Mouse (Mus musculus) frontal cortex, postnatal 14 days (tissue): ENCODE results near the gene Tead3.
A peak's percentile ranks its signal among the peaks of the same experiment; 100 is the strongest.

Source experiments
- DNase-seq, 2 experiments: peaks; one replicate each; pipeline ENCODE4 v3.0.0; 2022; ENCODE audit warnings: low spot score in 2 of 2

The Tead3 gene

DNA sequence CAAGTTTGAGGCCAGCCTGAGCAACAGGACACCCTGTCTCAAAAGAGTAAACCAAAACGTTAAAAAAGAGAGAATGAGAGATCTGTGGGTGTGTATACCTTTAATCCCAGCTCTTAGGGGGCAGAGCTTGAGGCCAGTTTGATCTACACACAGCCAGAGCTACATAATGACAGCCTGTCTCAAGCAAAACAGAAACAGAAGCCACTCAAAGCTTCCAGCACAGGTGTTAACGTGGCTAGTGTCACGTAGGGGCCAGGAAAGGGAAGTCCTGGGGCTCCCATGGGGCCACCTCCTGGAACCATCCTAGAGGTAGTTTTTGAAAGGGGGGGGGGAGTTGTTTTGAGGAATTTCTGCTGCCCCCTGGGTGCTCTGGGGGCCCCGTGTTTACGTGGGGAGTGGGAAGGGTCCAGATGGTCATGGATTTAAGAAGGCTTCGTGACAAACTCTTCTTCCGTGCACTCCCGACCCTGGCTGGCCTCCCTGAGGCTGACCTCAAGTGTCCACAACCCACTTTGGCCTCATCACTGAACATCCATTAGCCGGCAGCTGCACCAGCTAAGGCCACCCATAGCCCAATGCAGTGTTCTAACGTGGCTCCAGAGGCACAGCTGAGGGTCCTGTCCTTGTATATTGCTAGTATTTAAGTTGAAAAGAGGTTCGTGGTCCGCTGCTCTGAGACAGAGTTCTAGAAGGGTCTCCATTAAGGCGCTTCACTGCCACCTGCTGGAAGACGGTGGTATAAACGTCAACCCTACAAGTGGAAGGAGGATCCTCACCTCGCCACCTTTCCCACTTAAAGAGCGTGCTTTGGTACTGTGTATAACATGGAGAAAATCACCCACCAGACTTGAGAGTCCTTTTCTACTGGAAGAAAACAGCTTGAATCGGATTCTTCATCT lies 42.1 kb downstream of the Tead3 start:
- peak in 1 of 2 experiments; percentile 87 for DNase-seq

DNA sequence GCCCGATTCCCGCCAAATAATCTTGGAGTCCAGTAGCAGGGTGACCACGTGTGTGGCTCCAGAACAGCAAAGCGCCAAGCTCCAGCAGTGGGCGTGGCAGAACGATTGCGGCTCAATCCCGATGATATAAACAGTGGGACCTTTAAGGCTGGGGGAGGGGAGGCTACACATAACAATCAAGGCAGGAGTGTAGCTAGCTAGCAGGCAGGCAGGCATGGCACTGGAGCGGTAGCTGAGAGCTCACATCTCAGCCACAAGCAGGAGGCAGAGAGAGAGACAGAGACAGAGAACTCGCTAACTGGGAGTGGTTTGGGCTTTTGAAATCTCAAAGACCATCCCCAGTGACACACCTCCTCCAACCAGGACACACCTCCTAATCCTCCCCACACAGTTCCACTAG lies 45.4 kb downstream of the Tead3 start:
- no peak for DNase-seq

DNA sequence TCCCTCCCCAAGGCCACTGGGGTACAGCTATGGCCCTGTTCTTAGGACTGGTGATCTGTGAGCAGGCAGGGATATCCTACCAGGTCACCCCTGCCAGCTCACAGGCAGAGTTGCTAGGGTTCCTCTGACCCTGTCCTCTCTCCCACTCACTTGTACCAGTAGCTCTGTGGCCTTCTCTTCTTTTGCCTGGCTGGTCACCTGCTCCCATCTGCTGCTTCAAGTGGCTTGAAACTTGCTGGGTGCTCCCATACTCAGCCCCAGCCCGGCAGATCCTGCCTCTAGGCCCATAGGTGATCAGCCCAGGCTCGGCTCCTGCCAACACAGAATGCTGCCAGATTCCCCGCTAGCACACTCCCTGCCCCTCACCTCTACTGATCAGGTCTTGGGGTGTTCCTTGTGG lies 49.8 kb downstream of the Tead3 start:
- no peak for DNase-seq

DNA sequence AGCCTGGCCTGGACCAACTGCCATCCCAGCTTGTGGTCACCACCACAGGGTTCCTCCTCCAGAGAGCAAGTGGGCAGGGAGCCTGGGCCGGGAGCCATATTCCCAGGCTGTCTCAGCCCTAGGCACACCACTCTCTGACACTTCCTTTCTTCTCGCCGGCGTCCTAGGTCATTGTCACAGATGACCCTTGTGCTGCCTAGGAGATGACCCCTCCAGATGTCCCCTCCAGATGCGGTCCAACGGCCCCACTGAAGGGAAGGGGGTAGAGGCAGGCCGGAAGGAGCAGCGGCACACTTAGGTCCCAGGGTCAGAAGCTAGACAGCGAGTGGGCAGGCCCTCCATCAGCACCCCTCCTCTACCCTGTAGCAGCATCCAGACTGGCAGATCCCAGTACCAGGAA lies 50.3 kb downstream of the Tead3 start:
- DNase-seq = no peak

DNA sequence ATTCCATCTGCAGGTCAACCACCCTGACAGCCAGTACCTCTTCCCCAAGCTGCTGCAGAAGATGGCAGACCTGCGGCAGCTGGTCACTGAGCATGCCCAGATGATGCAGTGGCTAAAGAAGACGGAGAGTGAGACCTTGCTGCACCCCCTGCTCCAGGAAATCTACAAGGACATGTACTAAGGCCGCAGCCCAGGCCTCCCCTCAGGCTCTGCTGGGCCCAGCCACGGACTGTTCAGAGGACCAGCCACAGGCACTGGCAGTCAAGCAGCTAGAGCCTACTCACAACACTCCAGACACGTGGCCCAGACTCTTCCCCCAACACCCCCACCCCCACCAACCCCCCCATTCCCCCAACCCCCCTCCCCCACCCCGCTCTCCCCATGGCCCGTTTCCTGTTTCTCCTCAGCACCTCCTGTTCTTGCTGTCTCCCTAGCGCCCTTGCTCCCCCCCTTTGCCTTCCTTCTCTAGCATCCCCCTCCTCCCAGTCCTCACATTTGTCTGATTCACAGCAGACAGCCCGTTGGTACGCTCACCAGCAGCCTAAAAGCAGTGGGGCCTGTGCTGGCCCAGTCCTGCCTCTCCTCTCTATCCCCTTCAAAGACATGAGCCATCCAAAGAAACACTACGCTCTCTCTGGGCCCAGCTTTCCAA lies 50.8 kb downstream of the Tead3 start:
- no peak for DNase-seq

DNA sequence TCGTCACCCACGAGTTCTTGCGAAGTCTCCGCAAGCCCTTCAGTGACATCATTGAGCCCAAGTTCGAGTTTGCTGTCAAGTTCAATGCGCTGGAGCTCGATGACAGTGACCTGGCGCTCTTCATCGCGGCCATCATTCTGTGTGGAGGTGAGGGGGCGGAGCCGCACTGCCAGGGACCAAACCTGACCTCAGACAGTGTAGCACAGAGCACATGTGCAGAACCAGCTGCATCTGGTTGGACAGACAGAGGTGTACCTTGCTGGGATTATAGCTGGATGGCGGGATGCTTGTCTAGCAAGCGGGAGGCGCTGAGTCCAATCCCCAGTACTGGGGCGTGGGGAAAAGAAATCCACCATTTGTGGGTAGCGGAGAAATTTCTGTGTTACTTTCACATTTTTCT lies 51.7 kb downstream of the Tead3 start:
- no peak for DNase-seq

DNA sequence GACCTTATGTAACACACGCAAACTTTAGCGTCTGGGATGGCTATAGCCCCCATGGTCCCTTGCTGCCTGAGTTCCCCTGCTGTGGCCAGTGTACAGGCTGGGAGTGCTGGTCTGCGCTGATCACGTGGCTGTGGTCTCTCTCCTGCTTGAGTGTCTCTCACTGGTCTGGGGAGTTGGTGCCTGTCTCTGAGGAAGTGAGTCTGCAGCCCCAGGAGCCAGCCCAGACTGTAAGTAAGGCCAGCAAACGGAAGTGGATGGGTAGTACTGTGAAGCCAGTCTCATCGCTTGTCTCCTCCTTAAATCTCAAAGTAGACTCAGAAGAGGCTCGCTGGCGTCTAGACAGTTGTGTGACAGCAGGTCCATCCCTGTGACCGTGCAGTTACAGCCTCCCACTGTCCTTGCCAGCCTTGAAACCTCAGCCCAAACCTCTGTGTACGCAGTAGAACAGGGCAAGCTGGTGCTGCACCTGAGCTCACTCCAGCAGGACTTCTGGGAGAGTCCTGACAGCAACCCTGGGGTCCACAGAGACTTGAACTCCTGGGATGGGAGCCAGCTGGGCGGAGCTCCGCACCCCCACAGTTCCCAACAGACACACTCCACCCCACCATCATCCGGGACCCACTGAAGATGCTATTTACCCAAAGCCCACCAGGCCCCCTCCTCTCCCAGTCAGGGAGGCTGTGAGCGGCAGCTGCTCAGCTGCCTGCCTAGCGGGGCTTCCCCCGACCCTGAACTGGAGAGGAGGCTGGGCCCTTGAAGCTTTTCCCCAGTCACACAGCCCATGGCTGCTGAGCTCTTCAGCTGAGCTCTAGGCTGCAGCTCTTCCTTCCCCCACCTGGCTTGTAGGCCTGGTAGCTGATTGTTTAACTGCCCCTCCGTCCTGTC lies 55.9 kb downstream of the Tead3 start:
- DNase-seq = no peak

DNA sequence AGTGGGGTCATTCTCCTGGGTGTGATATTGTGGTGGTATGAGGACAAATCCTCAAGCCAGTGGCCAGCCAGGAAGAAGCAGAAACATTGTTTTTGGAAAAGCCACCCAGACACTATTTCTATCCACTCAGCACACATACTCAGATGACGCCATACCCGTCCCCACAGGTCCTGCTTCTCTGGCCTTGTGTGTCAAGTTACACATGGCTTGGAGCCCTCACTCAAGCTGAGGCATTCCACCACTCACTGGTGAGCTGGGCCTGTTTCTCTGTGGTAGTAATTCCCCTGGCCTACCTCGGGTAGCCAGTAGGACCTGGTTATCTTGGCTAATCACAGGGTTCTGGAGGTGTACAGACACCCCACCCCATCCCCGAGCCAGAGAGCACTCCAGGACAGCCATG lies 56.9 kb downstream of the Tead3 start:
- no peak for DNase-seq

DNA sequence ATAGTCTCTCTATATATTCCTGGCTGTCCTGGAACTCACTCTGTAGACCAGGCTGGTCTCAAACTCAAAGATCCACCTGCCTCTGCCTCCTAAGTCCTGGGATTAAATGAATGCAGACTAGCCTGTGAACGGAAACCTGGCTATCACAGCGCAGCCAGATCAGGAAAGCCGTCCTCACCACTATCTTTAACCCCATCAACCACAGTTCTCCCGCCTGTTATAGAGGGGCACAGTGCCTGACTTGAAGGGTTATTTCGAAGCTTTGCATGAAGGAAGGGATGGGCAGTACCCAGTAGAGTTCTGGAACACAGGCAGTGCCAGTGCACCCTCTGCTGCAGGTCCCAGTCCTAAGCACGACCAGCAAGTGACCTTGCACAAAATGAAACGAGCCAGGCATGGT lies 59.3 kb downstream of the Tead3 start:
- DNase-seq = no peak

DNA sequence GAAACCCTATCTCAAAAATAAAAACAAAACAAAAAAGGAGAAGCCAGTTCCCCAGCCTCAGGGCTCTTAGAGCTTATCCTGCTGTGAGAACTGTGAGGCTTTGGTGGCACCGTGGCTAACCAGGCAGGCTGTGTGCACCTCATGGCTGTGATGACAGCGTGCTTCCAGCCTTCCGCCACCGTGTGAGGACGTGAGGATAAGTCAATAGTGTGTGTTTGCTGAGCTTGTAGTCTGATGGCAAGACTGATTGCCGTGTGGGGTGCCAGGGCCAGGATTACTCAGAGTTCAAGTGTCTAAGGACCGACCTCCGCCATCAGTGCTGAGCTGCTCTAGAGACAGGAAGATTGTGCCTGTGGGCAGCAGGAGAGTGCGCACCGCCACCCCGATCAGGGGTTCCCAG lies 59.9 kb downstream of the Tead3 start:
- no peak for DNase-seq

DNA sequence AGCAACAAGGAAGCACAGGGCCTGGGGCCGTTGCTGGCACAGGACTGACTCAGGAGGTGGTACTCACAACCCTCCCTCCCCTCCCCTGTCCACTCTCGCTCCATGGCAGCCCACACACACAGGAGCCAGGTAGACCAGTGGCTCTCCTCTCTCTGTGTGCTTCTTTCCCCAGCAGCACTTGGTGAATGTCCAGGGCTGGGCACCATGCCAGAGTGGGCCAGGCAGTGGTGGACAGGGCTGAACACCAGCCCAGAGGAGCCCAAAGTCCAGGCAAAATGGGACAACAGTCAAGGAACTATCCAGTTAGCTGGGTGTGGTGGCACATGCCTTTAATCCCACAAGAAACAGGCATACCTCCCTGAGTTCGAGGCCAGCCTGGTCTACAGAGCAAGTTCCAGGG lies 60.4 kb downstream of the Tead3 start:
- DNase-seq = no peak

DNA sequence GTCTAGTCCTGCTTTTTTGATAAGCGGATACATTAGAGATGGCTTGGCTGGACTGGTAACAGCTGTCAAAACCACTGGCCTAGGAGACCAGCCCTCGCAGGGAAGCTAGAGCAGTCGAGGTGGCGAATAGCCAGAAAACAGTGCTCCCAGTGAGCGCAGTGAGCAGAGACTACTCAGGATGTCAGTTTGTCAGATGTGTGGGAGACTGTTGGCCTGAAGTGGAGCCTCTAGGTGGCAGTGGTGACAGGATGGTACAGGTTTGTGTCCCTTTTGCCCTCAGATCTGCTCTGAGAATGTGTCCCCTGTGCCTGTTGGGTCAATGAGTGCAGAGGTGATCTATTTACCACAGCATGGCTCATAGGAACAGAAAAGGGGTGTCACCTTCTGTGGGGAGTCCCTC lies 62.6 kb downstream of the Tead3 start:
- DNase-seq = no peak

DNA sequence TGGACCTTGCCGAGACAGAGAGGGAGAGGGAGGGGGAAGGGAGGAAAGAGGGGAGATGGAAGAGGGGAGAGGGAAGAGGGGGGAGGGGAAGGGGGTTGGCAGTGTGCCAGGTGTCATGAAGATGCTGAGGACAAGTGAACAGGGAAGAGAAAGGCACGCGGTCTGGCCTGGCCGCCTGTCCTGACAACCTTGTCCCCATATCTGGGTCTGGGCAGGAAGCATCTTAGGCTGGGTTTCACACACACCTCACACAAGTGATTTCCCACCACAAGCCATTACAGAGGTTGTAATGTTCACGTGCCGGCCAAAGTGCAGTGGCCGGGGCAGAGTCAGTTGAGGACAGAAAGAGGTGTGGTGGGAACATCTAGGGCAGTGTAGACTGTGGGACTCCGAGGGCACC lies 63.0 kb downstream of the Tead3 start:
- no peak for DNase-seq

DNA sequence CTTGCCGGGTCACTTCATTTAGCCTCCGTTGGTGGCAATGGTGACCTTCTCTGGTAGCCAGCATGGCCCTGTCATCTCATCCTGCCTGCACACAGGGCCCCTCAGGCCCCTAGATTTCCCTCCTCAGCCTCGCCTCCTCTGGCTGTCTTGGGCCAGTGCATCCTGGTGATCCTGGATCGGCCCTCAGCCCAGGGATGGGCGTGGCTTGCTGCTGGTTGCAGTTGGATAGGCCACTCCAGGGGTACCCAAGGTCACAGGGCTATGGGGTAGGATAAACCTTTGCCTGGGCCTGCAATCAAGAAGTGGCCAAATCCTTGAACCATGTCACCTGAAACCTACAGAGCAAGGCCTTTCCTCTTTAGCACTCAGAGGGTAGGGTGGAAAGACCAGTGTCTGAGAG lies 63.7 kb downstream of the Tead3 start:
- DNase-seq = no peak

DNA sequence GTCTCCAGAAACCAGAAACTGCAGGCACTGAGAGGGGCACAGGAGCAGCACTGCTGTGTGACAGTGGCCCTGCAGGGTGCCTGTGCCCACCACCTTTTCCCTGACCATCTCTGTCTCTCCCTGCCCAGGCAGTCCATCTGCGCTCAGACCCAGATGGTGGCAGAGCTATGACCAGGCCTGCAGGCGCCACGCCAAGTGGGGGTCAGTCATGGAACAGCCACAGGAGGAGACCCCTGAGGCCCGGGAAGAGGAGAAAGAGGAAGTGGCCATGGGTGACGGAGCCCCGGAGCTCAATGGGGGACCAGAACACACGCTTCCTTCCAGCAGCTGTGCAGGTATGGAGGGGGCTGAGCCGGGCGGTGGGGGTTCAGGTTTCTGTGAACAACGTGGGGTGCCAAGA lies 64.5 kb downstream of the Tead3 start:
- no peak for DNase-seq

DNA sequence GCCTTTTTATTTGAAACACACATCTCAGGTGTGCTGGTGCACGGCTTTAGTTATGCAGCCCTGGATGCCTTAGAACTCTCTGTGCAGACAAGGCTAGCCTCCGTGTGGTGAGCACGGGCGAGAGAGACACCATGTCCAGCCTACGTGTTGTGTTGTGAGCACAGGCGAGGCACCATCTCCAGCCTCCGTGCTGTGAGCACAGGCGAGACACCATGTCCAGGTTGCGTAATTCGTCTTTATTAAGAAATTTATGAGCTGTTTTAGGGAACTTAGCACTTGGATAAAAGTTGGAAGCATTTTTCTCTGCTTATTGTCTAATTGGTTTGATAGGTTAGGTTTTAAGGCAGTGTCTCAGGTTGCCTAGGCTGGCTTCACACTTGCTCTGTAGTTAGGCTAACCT lies 67.4 kb downstream of the Tead3 start:
- no peak for DNase-seq

DNA sequence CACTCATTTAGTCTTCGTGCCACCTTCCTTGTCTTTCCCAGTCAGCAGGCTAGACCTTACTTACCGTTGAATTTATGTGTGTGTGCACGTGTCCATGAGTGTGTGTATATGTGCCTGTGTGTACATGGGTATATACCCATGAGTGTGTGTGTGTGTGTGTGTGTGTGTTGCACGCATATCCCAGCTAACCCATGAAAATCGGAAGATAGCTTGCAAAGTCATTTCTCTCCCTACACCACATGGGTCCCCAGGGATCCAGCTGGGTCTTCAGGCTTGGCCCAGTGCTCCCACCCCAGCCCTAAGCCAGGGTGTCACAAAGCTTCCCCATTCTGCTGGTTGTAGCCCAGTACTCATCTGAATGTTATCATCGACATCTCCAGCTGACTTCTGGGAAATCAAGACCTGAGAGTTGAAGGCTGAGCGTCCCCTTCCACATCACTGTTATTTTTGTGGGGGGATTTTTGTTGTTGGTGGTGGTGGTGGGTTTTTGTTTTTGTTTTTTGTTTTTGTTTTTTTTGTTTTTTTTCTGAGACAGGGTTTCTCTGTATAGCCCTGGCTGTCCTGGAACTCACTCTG lies 68.7 kb downstream of the Tead3 start:
- DNase-seq = no peak
